Mouse (Mus musculus): ENCODE measurements around the gene Ushbp1. TPM values are rescaled to one million over a fixed set of nuclear protein-coding genes. Genes with fewer than 3 reads are reported as not detected.
A peak's percentile ranks its signal among the peaks of the same experiment; 100 is the strongest.

The Ushbp1 gene
- polyA plus RNA-seq, 1 experiment from 2014 or later = 10.8 TPM

DNA sequence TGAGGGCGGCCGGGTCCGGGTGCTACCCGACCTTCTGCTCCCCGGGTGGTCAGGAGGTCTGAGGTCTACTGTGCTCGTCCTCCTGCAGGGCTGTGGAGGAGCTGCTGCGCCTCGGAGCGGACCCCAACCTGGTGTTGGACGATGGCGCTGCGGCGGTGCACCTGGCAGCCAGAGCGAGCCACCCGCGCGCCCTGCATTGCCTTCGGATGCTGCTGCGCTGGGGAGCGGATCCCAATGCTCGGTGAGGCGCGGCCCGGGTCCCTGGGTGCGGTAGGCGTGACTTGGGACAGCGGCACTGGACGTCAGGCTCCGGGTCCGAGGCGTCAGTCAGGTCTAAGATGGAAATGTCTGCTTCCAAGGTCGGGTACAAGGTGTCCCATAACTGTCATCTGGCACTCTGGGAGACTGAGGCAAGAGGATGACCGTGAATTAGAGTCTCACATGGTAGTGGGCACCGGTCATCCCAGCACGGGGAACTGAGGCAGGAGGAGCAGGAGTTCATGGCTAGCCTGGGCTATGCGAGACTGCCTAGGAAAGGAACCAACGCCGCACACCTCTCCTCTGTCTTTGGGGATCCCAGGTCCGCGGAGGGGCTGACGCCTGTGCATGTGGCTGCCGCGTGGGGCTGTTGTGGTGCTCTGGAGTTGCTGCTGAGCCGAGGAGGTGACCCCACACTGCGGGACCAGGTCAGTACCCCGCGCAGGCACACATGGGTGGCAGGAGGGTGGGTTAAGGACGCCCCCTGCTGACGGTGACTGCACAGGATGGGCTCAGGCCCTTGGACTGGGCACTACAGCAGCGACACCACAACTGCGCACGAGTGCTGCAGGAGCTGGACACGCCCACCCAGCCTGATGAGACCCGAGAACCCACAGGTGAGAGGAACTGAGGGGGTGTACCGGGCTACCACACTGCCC, 10.8 kb upstream of the Ushbp1 start:
- Histone ChIP-seq H3K9me3 (ENCODE audit: control insufficient read depth, low read length) (no peaks in the 10 kb centered on the region), H3K36me3 (ENCODE audit: control insufficient read depth, insufficient read depth, low read length) (peaks cover 8% of the 10 kb centered on the region), H3K4me2 (ENCODE audit: low read depth, low read length) (peak overlapping the region; percentile 95), H3K27ac (ENCODE audit: low read length) (peak overlapping the region; percentile 70), H3K9ac (ENCODE audit: low read depth, low read length) (peak overlapping the region; percentile 83), H3K27me3 (replicated peaks; ENCODE audit: control insufficient read depth, insufficient read depth, low read length) (no peaks in the 10 kb centered on the region), H3K4me3 (ENCODE audit: low read length) (peak overlapping the region; percentile 86), H3K4me1 (ENCODE audit: control insufficient read depth, insufficient read depth, low read length) (peaks cover 25% of the 10 kb centered on the region)
- 1% methylated on average over 55 of the region's 55 CpGs for WGBS
- ATAC-seq = peak; percentile 79

DNA sequence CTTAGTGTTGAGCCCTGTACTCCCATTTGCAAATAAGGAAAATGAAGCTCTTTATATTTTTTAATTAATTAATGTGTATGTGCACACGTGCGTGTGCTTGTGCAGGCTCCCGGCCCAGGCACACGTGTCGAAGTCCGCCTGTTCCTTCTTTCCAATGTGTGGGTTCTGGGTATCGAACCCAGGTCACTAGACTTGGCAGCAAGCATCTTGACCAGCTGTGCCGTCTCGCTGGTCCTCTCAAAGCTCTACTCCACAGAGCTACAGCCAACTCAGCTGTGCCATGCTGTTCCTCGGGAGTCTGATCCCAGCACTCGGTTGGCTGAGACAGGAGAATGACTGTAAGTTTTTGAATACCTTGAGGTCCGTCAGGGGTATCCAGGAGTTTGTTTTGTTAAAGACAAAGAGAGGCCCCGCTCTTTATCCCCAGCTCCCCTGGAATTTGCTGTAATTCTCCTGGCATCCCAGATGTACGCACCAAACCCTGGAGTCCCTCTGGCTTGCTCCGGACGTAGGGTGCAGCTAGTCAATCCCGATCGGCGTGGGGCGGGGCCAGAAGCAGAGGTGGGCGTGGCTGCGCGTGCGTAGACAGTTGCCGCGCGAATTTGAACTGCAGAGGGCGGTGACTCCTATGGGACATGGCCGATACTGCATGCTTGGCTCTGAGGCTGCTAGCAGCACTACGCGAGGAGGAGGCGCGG, 9.9 kb upstream of the Ushbp1 start, which contains the start of gene Ankle1:
TSS of gene Ankle1 (plus strand) at position 610 of the 698 bp plus-strand sequence.
- H3K4me3 ChIP-seq (ENCODE audit: low read length) = peak within 1 kb of the TSS; percentile 86
- peak within 1 kb of the TSS; percentile 70 for H3K27ac ChIP-seq (ENCODE audit: low read length)
- peak; percentile 87 for ATAC-seq
- H3K9ac ChIP-seq (ENCODE audit: low read depth, low read length) = peak within 1 kb of the TSS; percentile 83
- peaks cover 25% of the 10 kb centered on the region for H3K4me1 ChIP-seq (ENCODE audit: control insufficient read depth, insufficient read depth, low read length)
- no peaks in the 10 kb centered on the region for H3K9me3 ChIP-seq (ENCODE audit: control insufficient read depth, low read length)
- H3K4me2 ChIP-seq (ENCODE audit: low read depth, low read length) = peak within 1 kb of the TSS; percentile 95
- 14% methylated on average over 33 of the region's 33 CpGs for WGBS
- no peaks in the 10 kb centered on the region for H3K27me3 ChIP-seq (replicated peaks; ENCODE audit: control insufficient read depth, insufficient read depth, low read length)
- H3K36me3 ChIP-seq (ENCODE audit: control insufficient read depth, insufficient read depth, low read length) = peaks cover 8% of the 10 kb centered on the region

DNA sequence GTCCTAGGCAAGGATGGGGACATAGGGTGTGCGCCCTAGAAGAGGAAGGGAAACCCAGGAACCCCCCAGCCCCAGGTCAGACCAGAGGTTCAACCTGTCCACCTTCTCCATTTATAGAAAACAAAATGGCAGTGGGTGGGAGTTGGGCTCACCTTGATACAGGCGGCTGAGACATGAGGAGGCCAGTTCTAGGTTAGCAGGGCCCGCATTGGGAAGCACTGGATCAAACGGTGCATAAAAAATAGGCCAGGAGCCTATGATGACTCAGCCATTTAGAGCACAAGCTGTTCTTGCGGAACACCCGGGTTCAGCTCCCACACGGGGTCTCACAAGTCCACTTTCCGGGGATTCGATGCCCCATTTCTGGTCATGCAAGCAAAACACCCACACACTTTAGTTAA, 9.3 kb upstream of the Ushbp1 start:
- no peak for ATAC-seq
- no peak overlapping the region for H3K27ac ChIP-seq (ENCODE audit: low read length)
- peak overlapping the region; percentile 95 for H3K4me2 ChIP-seq (ENCODE audit: low read depth, low read length)
- WGBS = 86% methylated on average over 9 of the region's 9 CpGs
- H3K9me3 ChIP-seq (ENCODE audit: control insufficient read depth, low read length) = no peaks in the 10 kb centered on the region
- 0 out of 2 replicates have a peak overlapping the region, but pooled peaks have one; percentile 83 for H3K9ac ChIP-seq (ENCODE audit: low read depth, low read length)
- peaks cover 25% of the 10 kb centered on the region for H3K4me1 ChIP-seq (ENCODE audit: control insufficient read depth, insufficient read depth, low read length)
- H3K27me3 ChIP-seq (replicated peaks; ENCODE audit: control insufficient read depth, insufficient read depth, low read length) = no peaks in the 10 kb centered on the region
- H3K4me3 ChIP-seq (ENCODE audit: low read length) = peak overlapping the region; percentile 86
- H3K36me3 ChIP-seq (ENCODE audit: control insufficient read depth, insufficient read depth, low read length) = peaks cover 8% of the 10 kb centered on the region

DNA sequence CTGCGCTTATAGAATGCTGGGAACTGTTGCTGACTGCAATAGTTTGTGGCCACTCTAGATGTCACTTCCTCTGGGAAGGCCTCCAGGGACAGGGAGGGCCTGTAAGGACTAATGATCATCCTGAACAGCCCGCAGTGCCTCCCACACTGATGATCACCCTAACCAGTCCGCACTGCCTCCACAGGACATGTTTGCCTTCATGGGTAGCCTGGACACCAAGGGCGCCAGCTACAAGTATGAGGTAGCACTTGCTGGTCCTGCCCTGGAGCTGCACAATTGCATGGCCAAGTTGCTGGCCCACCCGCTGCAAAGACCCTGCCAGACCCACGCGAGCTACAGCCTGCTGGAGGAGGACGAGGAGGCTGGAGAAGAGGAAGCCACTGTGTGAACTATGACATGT, 8.4 kb upstream of the Ushbp1 start:
- Histone ChIP-seq H3K27me3 (replicated peaks; ENCODE audit: control insufficient read depth, insufficient read depth, low read length) (no peaks in the 10 kb centered on the region), H3K36me3 (ENCODE audit: control insufficient read depth, insufficient read depth, low read length) (peaks cover 7% of the 10 kb centered on the region), H3K9me3 (ENCODE audit: control insufficient read depth, low read length) (no peaks in the 10 kb centered on the region), H3K4me3 (ENCODE audit: low read length) (no peak overlapping the region), H3K4me1 (ENCODE audit: control insufficient read depth, insufficient read depth, low read length) (peaks cover 25% of the 10 kb centered on the region), H3K9ac (ENCODE audit: low read depth, low read length) (no peak overlapping the region), H3K27ac (ENCODE audit: low read length) (peak overlapping the region; percentile 66), H3K4me2 (ENCODE audit: low read depth, low read length) (no peak overlapping the region)
- ATAC-seq = no peak
- 87% methylated on average over 8 of the region's 8 CpGs for WGBS

DNA sequence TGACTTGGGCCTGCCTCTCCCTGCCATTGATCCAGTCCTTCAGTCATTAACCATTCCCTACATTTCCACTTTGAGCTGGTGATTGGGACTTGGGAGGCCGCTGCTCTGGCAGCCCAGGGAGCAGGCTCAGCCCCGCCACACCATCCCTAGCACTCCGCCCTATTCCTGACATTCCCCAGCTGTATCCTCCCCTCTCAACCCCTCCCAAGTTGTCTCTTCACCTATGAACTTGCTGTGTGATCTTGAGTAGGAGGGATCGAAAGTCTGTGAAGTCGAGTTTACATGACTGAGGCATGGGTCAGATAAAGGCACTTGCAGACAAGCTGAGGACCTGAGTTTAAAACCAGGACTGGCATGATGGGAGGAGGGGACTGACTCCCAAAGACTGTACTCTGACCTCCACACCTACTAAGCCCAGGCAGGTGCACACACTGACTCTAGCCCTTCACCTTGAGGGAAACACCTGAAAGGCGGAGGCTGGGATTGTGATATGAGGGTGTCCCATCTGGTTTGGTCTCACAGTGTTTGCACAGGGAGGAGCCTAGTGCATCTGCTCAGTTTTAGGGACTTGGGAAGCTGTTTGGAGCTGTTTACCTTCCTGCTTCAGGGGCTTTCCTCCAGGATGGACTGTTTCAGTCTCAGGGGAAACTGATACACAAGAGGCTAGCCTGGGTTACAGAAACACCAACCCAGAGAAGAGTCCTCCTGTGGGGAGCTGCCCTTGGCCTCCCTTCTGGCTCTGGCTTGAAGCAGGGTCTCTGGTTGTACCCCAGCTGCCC, 7.7 kb upstream of the Ushbp1 start:
- Histone ChIP-seq H3K9me3 (ENCODE audit: control insufficient read depth, low read length) (no peaks in the 10 kb centered on the region), H3K4me1 (ENCODE audit: control insufficient read depth, insufficient read depth, low read length) (peaks cover 25% of the 10 kb centered on the region), H3K27me3 (replicated peaks; ENCODE audit: control insufficient read depth, insufficient read depth, low read length) (no peaks in the 10 kb centered on the region), H3K9ac (ENCODE audit: low read depth, low read length) (no peak overlapping the region), H3K27ac (ENCODE audit: low read length) (peak overlapping the region; percentile 66), H3K36me3 (ENCODE audit: control insufficient read depth, insufficient read depth, low read length) (peaks cover 9% of the 10 kb centered on the region), H3K4me2 (ENCODE audit: low read depth, low read length) (no peak overlapping the region), H3K4me3 (ENCODE audit: low read length) (no peak overlapping the region)
- ATAC-seq = peak; percentile 66
- 51% methylated on average over 6 of the region's 6 CpGs for WGBS

DNA sequence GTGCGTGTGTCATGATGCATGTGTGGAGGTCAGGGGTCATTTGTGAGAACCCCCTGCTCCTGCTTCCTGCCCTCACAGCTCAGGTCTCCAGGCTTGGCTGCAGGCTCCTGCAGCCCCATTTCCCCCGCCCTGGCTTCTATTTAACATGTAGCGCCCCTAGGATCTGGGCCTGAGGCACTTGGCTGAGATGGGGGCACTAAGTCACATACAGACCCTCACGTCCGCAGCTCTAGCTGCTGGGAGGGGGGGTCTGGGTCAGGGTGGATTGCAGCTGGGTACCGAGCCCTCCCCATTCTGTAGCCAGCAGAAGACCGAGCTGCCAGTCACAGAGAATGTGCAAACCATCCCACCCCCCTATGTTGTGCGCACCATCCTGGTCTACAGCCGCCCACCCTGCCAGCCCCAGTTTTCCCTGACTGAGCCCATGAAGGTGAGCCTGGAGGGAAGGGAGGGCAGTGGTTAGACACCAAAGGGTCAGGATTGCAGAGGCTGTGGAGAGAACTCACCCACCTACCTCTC, 6.9 kb upstream of the Ushbp1 start:
- no peak for ATAC-seq

DNA sequence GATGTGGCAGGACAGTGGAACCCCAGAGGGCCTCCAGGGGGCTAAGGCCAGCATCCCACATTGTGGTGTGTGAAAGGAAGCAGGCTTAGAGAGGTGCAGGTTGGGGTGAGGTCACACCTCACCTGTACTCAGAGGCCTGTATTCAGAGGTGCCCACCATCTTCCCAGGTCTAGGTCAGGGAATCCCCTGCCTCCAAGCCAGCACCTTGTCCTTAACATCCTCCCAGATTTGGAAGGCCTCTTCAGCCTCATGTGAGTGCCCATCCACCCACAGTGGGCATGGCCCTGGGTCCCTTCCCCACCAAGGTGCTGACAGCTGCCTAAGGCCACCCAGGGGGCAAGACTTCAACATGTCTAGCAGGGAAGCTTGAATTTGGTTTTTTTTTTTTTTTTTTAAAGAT, 5.9 kb upstream of the Ushbp1 start:
- Histone ChIP-seq H3K4me1 (ENCODE audit: control insufficient read depth, insufficient read depth, low read length) (peaks cover 19% of the 10 kb centered on the region), H3K4me3 (ENCODE audit: low read length) (no peak overlapping the region), H3K9ac (ENCODE audit: low read depth, low read length) (no peak overlapping the region), H3K36me3 (ENCODE audit: control insufficient read depth, insufficient read depth, low read length) (peaks cover 10% of the 10 kb centered on the region), H3K4me2 (ENCODE audit: low read depth, low read length) (no peak overlapping the region), H3K9me3 (ENCODE audit: control insufficient read depth, low read length) (no peaks in the 10 kb centered on the region), H3K27me3 (replicated peaks; ENCODE audit: control insufficient read depth, insufficient read depth, low read length) (no peaks in the 10 kb centered on the region), H3K27ac (ENCODE audit: low read length) (no peak overlapping the region)
- no peak for ATAC-seq

More for the DNA sequence above, 6.9 kb upstream of the Ushbp1 start:
- 84% methylated on average over 9 of the region's 9 CpGs for WGBS
- H3K36me3 ChIP-seq (ENCODE audit: control insufficient read depth, insufficient read depth, low read length) = peaks cover 10% of the 10 kb centered on the region
- H3K4me3 ChIP-seq (ENCODE audit: low read length) = no peak overlapping the region
- peak overlapping the region; percentile 12; the same call in 1 of the 2 replicates for H3K27ac ChIP-seq (ENCODE audit: low read length)
- no peaks in the 10 kb centered on the region for H3K27me3 ChIP-seq (replicated peaks; ENCODE audit: control insufficient read depth, insufficient read depth, low read length)
- H3K4me1 ChIP-seq (ENCODE audit: control insufficient read depth, insufficient read depth, low read length) = peaks cover 26% of the 10 kb centered on the region
- no peak overlapping the region for H3K4me2 ChIP-seq (ENCODE audit: low read depth, low read length)
- H3K9me3 ChIP-seq (ENCODE audit: control insufficient read depth, low read length) = no peaks in the 10 kb centered on the region
- no peak overlapping the region for H3K9ac ChIP-seq (ENCODE audit: low read depth, low read length)

DNA sequence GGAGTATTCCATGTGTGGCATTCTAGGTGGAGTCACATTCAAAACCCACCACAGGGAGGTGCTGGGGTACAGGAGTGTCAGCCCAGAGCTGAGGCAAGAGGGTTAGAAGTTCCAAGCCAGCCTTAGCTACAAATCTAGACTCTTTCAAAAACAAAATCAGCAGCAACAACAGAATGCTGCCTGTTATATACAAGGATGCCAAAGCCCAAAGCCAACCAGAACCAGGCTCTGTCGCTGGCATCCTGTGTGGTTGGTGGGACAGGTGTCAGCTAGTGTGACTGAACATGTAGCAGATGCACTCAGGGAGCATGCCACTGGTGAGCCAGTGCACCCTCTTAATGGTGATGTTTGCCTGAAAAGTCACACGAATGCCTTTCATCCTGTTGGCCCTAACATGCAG, 5.2 kb upstream of the Ushbp1 start:
- no peak overlapping the region for H3K4me3 ChIP-seq (ENCODE audit: low read length)
- H3K9me3 ChIP-seq (ENCODE audit: control insufficient read depth, low read length) = no peaks in the 10 kb centered on the region
- peaks cover 10% of the 10 kb centered on the region for H3K36me3 ChIP-seq (ENCODE audit: control insufficient read depth, insufficient read depth, low read length)
- no peak overlapping the region for H3K9ac ChIP-seq (ENCODE audit: low read depth, low read length)
- H3K27ac ChIP-seq (ENCODE audit: low read length) = no peak overlapping the region
- H3K4me1 ChIP-seq (ENCODE audit: control insufficient read depth, insufficient read depth, low read length) = peaks cover 18% of the 10 kb centered on the region
- no peak overlapping the region for H3K4me2 ChIP-seq (ENCODE audit: low read depth, low read length)
- ATAC-seq = no peak
- 95% methylated on average over 2 of the region's 2 CpGs for WGBS
- no peaks in the 10 kb centered on the region for H3K27me3 ChIP-seq (replicated peaks; ENCODE audit: control insufficient read depth, insufficient read depth, low read length)

DNA sequence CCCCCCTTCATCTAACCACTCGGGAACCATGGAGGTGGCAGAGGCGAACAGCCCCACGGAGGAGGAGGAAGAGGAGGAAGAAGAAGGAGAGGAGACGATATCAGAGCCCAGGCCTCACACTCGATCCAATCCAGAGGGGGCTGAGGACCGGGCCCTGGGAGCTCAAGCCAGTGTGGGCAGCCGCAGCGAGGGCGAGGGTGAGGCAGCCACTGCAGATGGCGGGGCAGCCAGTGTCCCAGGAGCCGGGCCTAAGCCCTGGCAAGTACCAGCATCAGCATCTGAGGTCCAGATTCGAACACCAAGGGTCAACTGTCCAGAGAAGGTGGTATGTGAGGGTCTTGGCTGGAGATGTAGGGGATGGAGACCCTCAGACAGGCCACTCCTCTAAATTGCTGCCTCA, 2.1 kb upstream of the Ushbp1 start:
- Histone ChIP-seq H3K9me3 (ENCODE audit: control insufficient read depth, low read length) (no peaks in the 10 kb centered on the region), H3K4me3 (ENCODE audit: low read length) (peak overlapping the region; percentile 65), H3K9ac (ENCODE audit: low read depth, low read length) (peak overlapping the region; percentile 73), H3K27me3 (replicated peaks; ENCODE audit: control insufficient read depth, insufficient read depth, low read length) (no peaks in the 10 kb centered on the region), H3K4me1 (ENCODE audit: control insufficient read depth, insufficient read depth, low read length) (peaks cover 7% of the 10 kb centered on the region), H3K4me2 (ENCODE audit: low read depth, low read length) (peak overlapping the region; percentile 65), H3K27ac (ENCODE audit: low read length) (no peak overlapping the region), H3K36me3 (ENCODE audit: control insufficient read depth, insufficient read depth, low read length) (peaks cover 10% of the 10 kb centered on the region)
- 81% methylated on average over 12 of the region's 12 CpGs for WGBS
- no peak for ATAC-seq

Measured in intestine, embryonic 16.5 days (tissue).